19 mouse cellular contexts compared by ENCODE assay signal in genomic region chr3:138982249-138982648, GRCm38 (mm10).
"Had no signal": no experiment of that assay in that cellular context is flagged by ENCODE, and none has a peak within 500 bp of the region (broad histone marks: within the 10 kb centered on the region; RNA-seq: fewer than 3 reads in every experiment).

No protein-coding gene starts in this region.

- DNase-seq: liver, embryonic 13.5 days; lung, adult 18-20 months; lung, embryonic 14.5 days; lung, postnatal 10 days; lung, postnatal 4 days; midbrain, embryonic 14.5 days; right cerebral cortex, postnatal 25 days; thymus, adult 2 months; thymus, postnatal 25 days; thymus, postnatal 4 days had no signal

- H3K4me1 ChIP-seq: liver, embryonic 13.5 days; liver, embryonic 15.5 days; midbrain, embryonic 10.5 days; midbrain, embryonic 12.5 days; neural tube, embryonic 13.5 days; neural tube, embryonic 15.5 days; stomach, embryonic 15.5 days had no signal

- H3K9ac ChIP-seq: liver, embryonic 13.5 days; liver, embryonic 15.5 days; lung, embryonic 14.5 days; midbrain, embryonic 12.5 days; neural tube, embryonic 13.5 days; neural tube, embryonic 15.5 days; stomach, embryonic 15.5 days had no signal

- H3K36me3 ChIP-seq: liver, embryonic 15.5 days; neural tube, embryonic 13.5 days; stomach, embryonic 15.5 days had no signal

- H3K4me2 ChIP-seq: liver, embryonic 13.5 days; liver, embryonic 15.5 days; lung, embryonic 14.5 days; midbrain, embryonic 12.5 days; neural tube, embryonic 13.5 days; neural tube, embryonic 15.5 days; stomach, embryonic 15.5 days had no signal

- H3K27me3 ChIP-seq: liver, embryonic 13.5 days; liver, embryonic 15.5 days; midbrain, embryonic 12.5 days; neural tube, embryonic 13.5 days; neural tube, embryonic 15.5 days; stomach, embryonic 15.5 days had no signal

- ATAC-seq: midbrain, embryonic 16.5 days had no signal

- H3K27ac ChIP-seq: liver, embryonic 13.5 days; liver, embryonic 15.5 days; midbrain, embryonic 10.5 days; midbrain, embryonic 12.5 days; neural tube, embryonic 13.5 days; neural tube, embryonic 15.5 days; stomach, embryonic 15.5 days; stomach, postnatal 0 days had no signal

- H3K4me3 ChIP-seq: liver, embryonic 13.5 days; liver, embryonic 15.5 days; midbrain, embryonic 10.5 days; midbrain, embryonic 12.5 days; myocyte; neural tube, embryonic 13.5 days; neural tube, embryonic 15.5 days; stomach, embryonic 15.5 days had no signal

- H3K9me3 ChIP-seq: liver, embryonic 13.5 days; liver, embryonic 15.5 days; neural tube, embryonic 15.5 days; stomach, embryonic 15.5 days had no signal
